Mouse (Mus musculus): ENCODE data around the gene Uvrag.

Uvrag gene

GRCm38 (mm10) chr7:99057053-99057630, 83.8 kb downstream of the Uvrag start:
- no peak for DNase-seq (ENCODE audit: low spot score)

GRCm38 (mm10) chr7:99053626-99054025, 87.3 kb downstream of the Uvrag start:
- DNase-seq (ENCODE audit: low spot score), result no peak

- no peak for DNase-seq (ENCODE audit: low spot score)
Observed at GRCm38 (mm10) chr7:99052471-99053241, 88.3 kb downstream of the Uvrag start.

GRCm38 (mm10) chr7:99050882-99051281, 90.1 kb downstream of the Uvrag start:
- no peak for DNase-seq (ENCODE audit: low spot score)

GRCm38 (mm10) chr7:99049897-99050296, 91.0 kb downstream of the Uvrag start:
- DNase-seq (ENCODE audit: low spot score), result no peak

- no peak for DNase-seq (ENCODE audit: low spot score)
Observed at GRCm38 (mm10) chr7:99046545-99047206, 94.3 kb downstream of the Uvrag start.

GRCm38 (mm10) chr7:99045525-99045924, 95.4 kb downstream of the Uvrag start:
- DNase-seq (ENCODE audit: low spot score), result no peak

GRCm38 (mm10) chr7:99043923-99044322, 97.0 kb downstream of the Uvrag start:
- no peak for DNase-seq (ENCODE audit: low spot score)

GRCm38 (mm10) chr7:99043322-99043721, 97.6 kb downstream of the Uvrag start:
- DNase-seq (ENCODE audit: low spot score), result no peak

- DNase-seq (ENCODE audit: low spot score), result no peak
Observed at GRCm38 (mm10) chr7:99041818-99042217, 99.1 kb downstream of the Uvrag start.

GRCm38 (mm10) chr7:99039912-99040311, 101.0 kb downstream of the Uvrag start:
- DNase-seq (ENCODE audit: low spot score), result no peak

- DNase-seq (ENCODE audit: low spot score), result no peak
Observed at GRCm38 (mm10) chr7:99036284-99036683, 104.7 kb downstream of the Uvrag start.

GRCm38 (mm10) chr7:99034909-99035308, 106.0 kb downstream of the Uvrag start:
- DNase-seq (ENCODE audit: low spot score), result no peak

GRCm38 (mm10) chr7:99033838-99034237, 107.1 kb downstream of the Uvrag start:
- no peak for DNase-seq (ENCODE audit: low spot score)

- DNase-seq (ENCODE audit: low spot score), result no peak
Observed at GRCm38 (mm10) chr7:99033314-99033713, 107.6 kb downstream of the Uvrag start.

GRCm38 (mm10) chr7:99032051-99032450, 108.9 kb downstream of the Uvrag start:
- DNase-seq (ENCODE audit: low spot score), result no peak

- DNase-seq (ENCODE audit: low spot score), result no peak
Observed at GRCm38 (mm10) chr7:99028108-99028507, 112.8 kb downstream of the Uvrag start.

- no peak for DNase-seq (ENCODE audit: low spot score)
Observed at GRCm38 (mm10) chr7:99027185-99027584, 113.8 kb downstream of the Uvrag start.

GRCm38 (mm10) chr7:99025989-99026388, 115.0 kb downstream of the Uvrag start:
- no peak for DNase-seq (ENCODE audit: low spot score)

- no peak for DNase-seq (ENCODE audit: low spot score)
Observed at GRCm38 (mm10) chr7:99025265-99025664, 115.7 kb downstream of the Uvrag start.

- DNase-seq (ENCODE audit: low spot score), result no peak
Observed at GRCm38 (mm10) chr7:99024791-99025190, 116.2 kb downstream of the Uvrag start.

- no peak for DNase-seq (ENCODE audit: low spot score)
Observed at GRCm38 (mm10) chr7:99023931-99024330, 117.0 kb downstream of the Uvrag start.

GRCm38 (mm10) chr7:99021277-99021676, 119.7 kb downstream of the Uvrag start:
- no peak for DNase-seq (ENCODE audit: low spot score)

All from spleen, adult 12 weeks (tissue).